Mouse (Mus musculus): ENCODE results near the gene Supt6. TPM values are rescaled to one million over a fixed set of nuclear protein-coding genes. Genes with fewer than 3 reads are reported as not detected.

The Supt6 gene
- polyA plus RNA-seq, 1 experiment from 2014 or later: 25.3 TPM

DNA sequence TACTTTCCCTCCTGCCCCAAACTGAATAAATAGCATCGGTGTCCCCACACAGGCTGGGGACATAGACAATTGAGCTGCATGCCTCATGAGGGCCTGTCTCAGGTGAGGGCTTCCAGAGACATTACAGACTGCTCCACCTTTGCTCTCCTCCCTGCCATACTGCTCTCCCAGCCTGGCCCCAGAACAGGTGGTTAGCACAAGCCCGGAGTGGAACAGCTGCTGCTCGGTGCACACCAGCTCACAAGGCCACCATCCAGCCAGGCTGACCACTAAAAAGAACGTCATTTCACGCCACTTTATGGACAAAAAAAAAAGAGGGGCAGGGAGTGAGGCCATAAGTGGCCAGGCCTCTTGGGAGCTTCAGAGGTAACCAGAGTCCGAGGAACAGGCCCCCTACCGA, 38.6 kb downstream of the Supt6 start:
- WGBS: 78% methylated on average over 7 of the region's 7 CpGs
- Histone ChIP-seq H3K27ac (no peak overlapping the region), H3K9me3 (ENCODE audit: control insufficient read depth, low read length) (no peaks in the 10 kb centered on the region), H3K27me3 (ENCODE audit: control insufficient read depth, insufficient read depth, low read length) (no peaks in the 10 kb centered on the region), H3K4me3 (replicated peaks; ENCODE audit: low read length) (no peak overlapping the region), H3K4me2 (replicated peaks) (no peak overlapping the region), H3K4me1 (replicated peaks; ENCODE audit: control insufficient read depth, insufficient read depth, low read length) (no peaks in the 10 kb centered on the region), H3K9ac (no peak overlapping the region), H3K36me3 (replicated peaks; ENCODE audit: control insufficient read depth, insufficient read depth) (peaks cover 86% of the 10 kb centered on the region)
- no peak for ATAC-seq (ENCODE audit: low FRiP score)
- DNase-seq (ENCODE audit: low spot score): no peak

DNA sequence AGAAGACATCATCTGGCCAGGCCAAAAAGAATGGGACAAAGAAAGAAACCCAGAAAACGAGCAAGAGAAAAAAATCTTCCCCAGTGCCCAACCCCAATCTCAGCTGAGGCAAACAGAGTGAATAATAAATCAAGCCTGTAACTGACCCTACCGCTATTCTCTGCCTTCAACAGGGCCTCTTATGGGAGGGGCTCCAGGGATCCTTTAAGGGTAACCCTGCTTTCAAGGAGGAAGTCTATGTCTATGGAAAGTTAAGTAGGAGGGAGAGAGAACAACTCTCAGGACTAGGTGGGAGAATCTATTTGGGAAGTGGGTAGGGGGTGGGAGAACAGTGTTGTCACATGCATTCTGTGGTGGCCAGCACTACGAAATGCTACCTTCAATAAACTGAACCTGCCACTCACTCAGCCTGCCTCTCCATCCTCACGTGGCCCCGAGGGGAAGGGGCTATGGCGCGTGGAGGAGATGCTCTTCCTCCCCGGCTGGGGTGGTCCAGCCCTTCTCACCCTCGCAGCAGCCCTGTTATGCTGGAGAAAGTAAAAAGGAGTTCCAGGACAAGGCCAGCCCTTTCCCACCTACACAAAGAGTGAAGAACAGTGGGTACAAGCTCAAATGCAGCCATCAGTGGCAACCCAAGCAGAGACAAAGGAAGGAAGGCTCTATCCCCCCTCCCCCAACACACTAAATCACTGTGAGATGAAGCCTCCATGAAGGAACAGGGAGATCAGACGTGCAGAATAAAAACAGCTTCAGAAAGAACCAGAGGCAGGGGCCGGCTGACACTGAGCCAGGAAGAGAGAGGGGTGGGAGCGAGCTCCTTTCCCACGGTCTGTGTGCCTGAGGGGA, 40.2 kb downstream of the Supt6 start:
- WGBS: 50% methylated on average over 13 of the region's 13 CpGs
- peaks cover 70% of the 10 kb centered on the region for H3K36me3 ChIP-seq (replicated peaks; ENCODE audit: control insufficient read depth, insufficient read depth)
- no peak; the same call in 1 of the 2 replicates for ATAC-seq (ENCODE audit: low FRiP score)
- no peak overlapping the region for H3K9ac ChIP-seq
- no peak overlapping the region for H3K4me2 ChIP-seq (replicated peaks)
- H3K4me1 ChIP-seq (replicated peaks; ENCODE audit: control insufficient read depth, insufficient read depth, low read length): no peaks in the 10 kb centered on the region
- H3K27me3 ChIP-seq (ENCODE audit: control insufficient read depth, insufficient read depth, low read length): no peaks in the 10 kb centered on the region
- no peak overlapping the region for H3K4me3 ChIP-seq (replicated peaks; ENCODE audit: low read length)
- H3K9me3 ChIP-seq (ENCODE audit: control insufficient read depth, low read length): no peaks in the 10 kb centered on the region
- no peak for DNase-seq (ENCODE audit: low spot score)
- peak overlapping the region; percentile 32; the same call in 1 of the 2 replicates for H3K27ac ChIP-seq

DNA sequence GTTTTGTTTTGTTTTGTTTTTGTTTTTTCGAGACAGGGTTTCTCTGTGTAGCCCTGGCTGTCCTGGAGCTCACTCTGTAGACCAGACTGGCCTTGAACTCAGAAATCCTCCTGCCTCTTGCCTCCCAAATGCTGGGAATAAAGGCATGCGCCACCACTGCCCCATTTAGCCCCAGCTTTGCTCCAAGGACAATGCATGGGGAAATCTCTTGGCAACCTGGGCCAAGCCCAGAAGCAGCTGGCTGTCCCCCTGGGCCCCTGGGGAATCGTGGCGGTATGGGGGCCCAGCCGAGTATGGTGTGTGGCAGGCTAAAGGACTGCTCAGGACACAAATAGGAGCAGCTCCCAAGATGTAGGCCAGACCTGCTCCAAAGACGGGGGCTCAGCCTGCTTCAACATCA, 41.5 kb downstream of the Supt6 start:
- Histone ChIP-seq H3K27me3 (ENCODE audit: control insufficient read depth, insufficient read depth, low read length) (no peaks in the 10 kb centered on the region), H3K36me3 (replicated peaks; ENCODE audit: control insufficient read depth, insufficient read depth) (peaks cover 57% of the 10 kb centered on the region), H3K4me1 (replicated peaks; ENCODE audit: control insufficient read depth, insufficient read depth, low read length) (no peaks in the 10 kb centered on the region), H3K4me2 (replicated peaks) (no peak overlapping the region), H3K4me3 (replicated peaks; ENCODE audit: low read length) (no peak overlapping the region), H3K9ac (no peak overlapping the region), H3K27ac (no peak overlapping the region), H3K9me3 (ENCODE audit: control insufficient read depth, low read length) (no peaks in the 10 kb centered on the region)
- ATAC-seq (ENCODE audit: low FRiP score) (no peak), DNase-seq (ENCODE audit: low spot score) (no peak)
- 68% methylated on average over 6 of the region's 6 CpGs for WGBS

DNA sequence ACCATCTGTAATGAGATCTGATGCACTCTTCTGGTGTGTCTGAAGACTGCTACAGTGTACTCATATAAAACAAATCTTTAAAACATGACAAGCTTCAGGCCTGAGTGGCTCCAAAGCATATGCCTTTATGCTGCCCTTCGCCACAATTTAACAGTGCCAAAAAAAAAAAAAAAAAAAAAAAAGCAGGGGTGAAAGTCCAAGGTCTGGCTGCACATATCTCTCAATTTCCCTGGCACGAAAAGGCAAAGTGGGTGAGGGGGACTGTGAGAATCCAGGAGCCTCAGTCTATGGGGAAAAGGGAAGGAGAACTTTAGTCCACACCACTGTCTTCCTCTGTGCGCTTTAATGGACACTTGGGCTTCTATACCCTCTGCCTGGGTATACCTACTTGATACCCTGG, 43.4 kb downstream of the Supt6 start:
- H3K4me2 ChIP-seq (replicated peaks): no peak overlapping the region
- H3K9ac ChIP-seq: no peak overlapping the region
- H3K4me1 ChIP-seq (replicated peaks; ENCODE audit: control insufficient read depth, insufficient read depth, low read length): no peaks in the 10 kb centered on the region
- no peaks in the 10 kb centered on the region for H3K9me3 ChIP-seq (ENCODE audit: control insufficient read depth, low read length)
- H3K36me3 ChIP-seq (replicated peaks; ENCODE audit: control insufficient read depth, insufficient read depth): peaks cover 38% of the 10 kb centered on the region
- H3K27me3 ChIP-seq (ENCODE audit: control insufficient read depth, insufficient read depth, low read length): no peaks in the 10 kb centered on the region
- no peak for ATAC-seq (ENCODE audit: low FRiP score)
- no peak for DNase-seq (ENCODE audit: low spot score)
- no peak overlapping the region for H3K27ac ChIP-seq
- H3K4me3 ChIP-seq (replicated peaks; ENCODE audit: low read length): no peak overlapping the region
- WGBS: 92% methylated on average over 3 of the region's 3 CpGs

DNA sequence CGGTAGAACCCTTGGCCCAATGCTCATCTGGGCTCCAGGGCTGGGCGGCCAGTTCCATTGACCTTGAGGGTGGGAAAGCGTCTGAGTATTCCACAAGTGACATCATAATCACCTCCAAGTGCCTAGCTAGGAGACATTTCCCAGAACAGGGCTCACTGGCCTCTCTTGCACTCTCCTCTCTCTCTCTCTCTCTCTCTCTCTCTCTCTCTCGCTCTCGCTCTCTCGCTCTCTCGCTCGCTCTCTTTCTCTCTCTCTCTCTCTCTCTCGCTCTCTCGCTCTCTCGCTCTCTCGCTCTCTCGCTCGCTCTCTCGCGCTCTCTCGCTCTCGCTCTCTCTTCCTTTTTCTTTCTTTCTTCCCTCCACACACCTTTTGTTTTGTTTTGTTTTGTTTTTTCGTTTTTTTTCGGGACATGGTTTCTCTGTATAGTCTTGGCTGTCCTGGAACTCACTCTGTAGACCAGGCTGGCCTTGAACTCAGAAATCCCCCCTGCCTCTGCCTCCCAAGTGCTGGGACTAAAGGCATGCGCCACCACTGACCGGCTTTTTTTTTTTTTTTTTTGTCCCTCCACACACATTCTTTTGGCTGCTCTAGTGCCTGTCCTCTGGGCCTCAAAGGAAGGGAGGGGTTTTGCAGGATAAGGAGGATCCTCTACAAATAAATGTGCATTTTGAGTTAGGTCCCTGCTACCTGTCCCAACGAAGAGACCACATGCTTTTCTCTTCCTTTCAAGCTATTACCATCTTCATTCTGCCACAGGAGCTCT, 50.5 kb downstream of the Supt6 start:
- Histone ChIP-seq H3K27me3 (ENCODE audit: control insufficient read depth, insufficient read depth, low read length) (no peaks in the 10 kb centered on the region), H3K9me3 (ENCODE audit: control insufficient read depth, low read length) (no peaks in the 10 kb centered on the region), H3K27ac (no peak overlapping the region), H3K4me3 (replicated peaks; ENCODE audit: low read length) (peak overlapping the region; percentile 18), H3K9ac (no peak overlapping the region), H3K36me3 (replicated peaks; ENCODE audit: control insufficient read depth, insufficient read depth) (peaks cover 34% of the 10 kb centered on the region), H3K4me1 (replicated peaks; ENCODE audit: control insufficient read depth, insufficient read depth, low read length) (peaks cover 2% of the 10 kb centered on the region; the same call in 1 of the 2 replicates), H3K4me2 (replicated peaks) (peak overlapping the region; percentile 43)
- DNase-seq (ENCODE audit: low spot score) (no peak), ATAC-seq (ENCODE audit: low FRiP score) (no peak)
- 65% methylated on average over 23 of the region's 23 CpGs for WGBS

DNA sequence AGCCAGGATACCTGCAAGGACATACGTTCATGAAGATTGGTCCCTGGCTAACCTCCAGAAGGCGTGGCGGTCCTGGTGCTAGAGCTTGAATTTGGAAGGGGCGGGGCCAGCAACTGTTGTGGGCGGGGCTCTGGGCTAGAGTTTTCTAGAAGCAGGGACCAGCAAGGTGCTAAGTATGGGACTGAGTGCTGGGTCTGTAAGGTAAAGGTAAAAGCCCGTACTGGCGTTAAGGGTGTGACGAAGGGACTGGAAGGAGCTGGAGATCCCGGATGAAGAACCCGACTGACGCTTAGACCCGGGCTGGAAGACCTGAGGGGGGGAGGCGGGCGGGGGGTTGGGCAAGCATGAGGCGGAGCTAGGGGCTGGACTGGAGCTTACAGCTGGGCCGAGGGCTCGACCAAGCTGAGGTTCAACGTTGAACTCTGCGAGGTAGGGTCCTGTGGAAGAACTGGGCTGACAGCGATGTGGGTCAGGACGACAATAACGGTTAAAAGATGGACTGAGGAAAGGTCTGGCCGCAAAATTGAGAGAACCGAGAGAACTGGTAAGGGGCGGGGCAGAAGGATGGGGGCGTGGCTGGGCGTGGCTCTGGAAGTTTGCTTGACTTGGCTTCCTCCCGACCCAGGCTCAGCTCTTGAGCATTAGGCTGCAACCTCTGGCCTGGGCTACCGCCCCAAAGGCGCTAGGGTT, 51.2 kb downstream of the Supt6 start:
- Histone ChIP-seq H3K4me3 (replicated peaks; ENCODE audit: low read length) (peak overlapping the region; percentile 18), H3K27ac (no peak overlapping the region), H3K9me3 (ENCODE audit: control insufficient read depth, low read length) (no peaks in the 10 kb centered on the region), H3K27me3 (ENCODE audit: control insufficient read depth, insufficient read depth, low read length) (no peaks in the 10 kb centered on the region), H3K9ac (no peak overlapping the region), H3K36me3 (replicated peaks; ENCODE audit: control insufficient read depth, insufficient read depth) (peaks cover 36% of the 10 kb centered on the region), H3K4me1 (replicated peaks; ENCODE audit: control insufficient read depth, insufficient read depth, low read length) (peaks cover 10% of the 10 kb centered on the region), H3K4me2 (replicated peaks) (peak overlapping the region; percentile 43)
- ATAC-seq (ENCODE audit: low FRiP score) (peak; percentile 45; the same call in 1 of the 2 replicates), DNase-seq (ENCODE audit: low spot score) (no peak)
- 4% methylated on average over 30 of the region's 30 CpGs for WGBS

DNA sequence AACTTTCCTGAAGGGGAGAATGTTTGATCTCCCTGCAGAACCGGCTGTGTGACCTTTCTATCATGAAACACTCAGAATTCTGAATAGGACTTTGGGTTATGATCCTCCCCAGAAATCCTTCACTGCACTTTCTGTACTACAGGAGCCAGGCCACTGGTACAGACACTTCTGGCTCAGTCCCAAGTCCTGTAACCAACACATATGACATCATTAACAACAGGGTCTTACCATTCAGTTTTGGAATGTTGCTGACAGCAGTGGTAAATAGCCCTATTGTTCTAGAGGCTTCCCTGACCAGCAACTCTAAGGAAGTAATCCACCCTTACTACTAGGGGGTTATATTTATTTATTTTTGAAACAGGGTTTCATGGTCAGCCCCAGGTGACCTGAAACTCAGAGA, 52.7 kb downstream of the Supt6 start, which contains the start of gene Proca1:
Gene Proca1, plus strand, starts transcription at position 280 of the 400 bp plus-strand sequence.
- WGBS: 91% methylated on average over 1 of the region's 1 CpGs
- no peak within 1 kb of the TSS for H3K9ac ChIP-seq
- no peaks in the 10 kb centered on the region for H3K9me3 ChIP-seq (ENCODE audit: control insufficient read depth, low read length)
- peaks cover 10% of the 10 kb centered on the region for H3K4me1 ChIP-seq (replicated peaks; ENCODE audit: control insufficient read depth, insufficient read depth, low read length)
- ATAC-seq (ENCODE audit: low FRiP score): no peak
- peak within 1 kb of the TSS; percentile 43 for H3K4me2 ChIP-seq (replicated peaks)
- no peak within 1 kb of the TSS for H3K27ac ChIP-seq
- DNase-seq (ENCODE audit: low spot score): no peak
- H3K36me3 ChIP-seq (replicated peaks; ENCODE audit: control insufficient read depth, insufficient read depth): peaks cover 36% of the 10 kb centered on the region
- no peaks in the 10 kb centered on the region for H3K27me3 ChIP-seq (ENCODE audit: control insufficient read depth, insufficient read depth, low read length)
- no peak within 1 kb of the TSS; the same call in 1 of the 2 replicates for H3K4me3 ChIP-seq (replicated peaks; ENCODE audit: low read length)

DNA sequence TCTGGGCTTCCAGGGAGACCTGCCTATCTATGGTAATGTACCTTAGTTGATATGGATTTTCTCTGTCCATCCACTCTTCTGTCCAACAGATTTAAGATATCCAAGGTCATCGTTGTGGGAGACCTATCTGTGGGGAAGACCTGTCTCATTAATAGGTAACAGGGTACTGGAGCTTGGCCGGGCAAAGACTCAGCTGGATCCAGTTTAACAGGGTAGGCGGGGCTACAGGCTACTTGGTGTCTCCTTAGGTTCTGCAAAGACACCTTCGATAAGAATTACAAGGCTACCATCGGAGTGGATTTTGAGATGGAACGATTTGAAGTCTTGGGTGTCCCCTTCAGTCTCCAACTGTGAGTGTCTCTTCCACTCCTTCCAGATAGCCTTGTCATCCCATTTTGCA, 55.7 kb downstream of the Supt6 start:
- 74% methylated on average over 6 of the region's 6 CpGs for WGBS
- peak overlapping the region; percentile 73; the same call in 1 of the 2 replicates for H3K4me3 ChIP-seq (replicated peaks; ENCODE audit: low read length)
- H3K9me3 ChIP-seq (ENCODE audit: control insufficient read depth, low read length): no peaks in the 10 kb centered on the region
- ATAC-seq (ENCODE audit: low FRiP score) (no peak), DNase-seq (ENCODE audit: low spot score) (no peak)
- peak overlapping the region; percentile 91 for H3K27ac ChIP-seq
- H3K4me1 ChIP-seq (replicated peaks; ENCODE audit: control insufficient read depth, insufficient read depth, low read length): peaks cover 10% of the 10 kb centered on the region
- no peaks in the 10 kb centered on the region for H3K27me3 ChIP-seq (ENCODE audit: control insufficient read depth, insufficient read depth, low read length)
- peak overlapping the region; percentile 83; the same call in 1 of the 2 replicates for H3K9ac ChIP-seq
- peak overlapping the region; percentile 60 for H3K4me2 ChIP-seq (replicated peaks)
- H3K36me3 ChIP-seq (replicated peaks; ENCODE audit: control insufficient read depth, insufficient read depth): peaks cover 36% of the 10 kb centered on the region

Measured in hindbrain, embryonic 14.5 days (tissue).